Mouse (Mus musculus) spleen, postnatal 14 days (tissue): ENCODE data around the gene Oxa1l.
A peak's percentile ranks its signal among the peaks of the same experiment; 100 is the strongest.

Experiments
- DNase-seq, 2 experiments: peaks; one replicate each; pipeline ENCODE4 v3.0.0; 2021 to 2022; ENCODE audit warnings: low spot score in 2 of 2

Gene Oxa1l

GRCm38 (mm10) chr14:54409980-54410810, 49.6 kb downstream of the Oxa1l start:
- no peak for DNase-seq

DNA sequence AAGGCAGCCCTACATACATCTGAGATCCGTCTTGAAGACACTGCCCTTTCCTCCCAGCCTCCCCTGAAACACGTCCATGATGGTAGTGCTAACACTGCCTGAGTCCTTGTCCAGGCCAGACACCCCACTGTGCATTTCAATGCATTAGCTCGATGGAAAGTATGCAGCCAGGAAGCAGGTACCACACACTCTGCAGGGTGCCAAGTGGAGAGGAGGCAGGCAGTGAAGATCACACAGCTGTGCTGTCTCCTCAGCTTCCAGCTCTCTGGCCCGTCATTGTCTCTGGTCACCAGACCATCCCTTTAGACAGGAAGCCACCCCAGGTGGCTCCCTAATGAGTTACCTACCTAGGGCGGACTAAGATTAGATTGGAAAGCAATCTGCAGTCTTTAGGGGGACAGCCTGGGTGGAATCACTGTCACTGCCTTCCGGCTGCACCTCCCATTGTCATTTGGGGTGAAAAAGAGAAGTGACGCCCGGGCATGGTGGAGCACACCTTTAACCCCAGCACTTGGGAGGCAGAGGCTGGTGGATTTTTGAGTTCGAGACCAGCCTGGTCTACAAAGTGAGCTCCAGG, 51.5 kb downstream of the Oxa1l start:
- DNase-seq: no peak

DNA sequence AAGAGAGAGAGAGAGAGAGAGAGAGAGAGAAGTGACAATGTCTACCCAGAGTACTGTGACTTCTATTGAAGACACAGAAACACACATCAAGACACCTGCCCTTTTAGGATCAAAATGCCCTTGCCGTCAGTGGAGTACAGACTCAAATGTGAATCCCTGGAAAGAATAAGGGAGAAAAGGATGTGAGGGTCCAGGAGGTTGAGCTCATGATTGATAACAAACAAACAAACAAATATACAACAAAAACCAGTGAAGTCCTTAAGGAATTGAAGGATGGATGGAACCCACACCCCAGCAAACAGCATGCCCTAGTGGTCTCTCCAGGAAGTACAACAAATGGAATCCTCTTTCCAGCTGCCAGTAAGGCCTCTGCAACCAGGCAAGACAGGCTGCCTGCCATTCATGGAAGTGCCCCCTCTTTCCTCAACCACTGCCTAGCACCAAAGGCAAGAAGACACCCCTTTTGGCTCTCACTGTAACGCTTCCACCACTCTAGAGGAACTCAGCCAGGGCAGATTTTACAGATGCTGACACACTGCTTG, 52.1 kb downstream of the Oxa1l start:
- DNase-seq: peak in 1 of 2 experiments; percentile 37

DNA sequence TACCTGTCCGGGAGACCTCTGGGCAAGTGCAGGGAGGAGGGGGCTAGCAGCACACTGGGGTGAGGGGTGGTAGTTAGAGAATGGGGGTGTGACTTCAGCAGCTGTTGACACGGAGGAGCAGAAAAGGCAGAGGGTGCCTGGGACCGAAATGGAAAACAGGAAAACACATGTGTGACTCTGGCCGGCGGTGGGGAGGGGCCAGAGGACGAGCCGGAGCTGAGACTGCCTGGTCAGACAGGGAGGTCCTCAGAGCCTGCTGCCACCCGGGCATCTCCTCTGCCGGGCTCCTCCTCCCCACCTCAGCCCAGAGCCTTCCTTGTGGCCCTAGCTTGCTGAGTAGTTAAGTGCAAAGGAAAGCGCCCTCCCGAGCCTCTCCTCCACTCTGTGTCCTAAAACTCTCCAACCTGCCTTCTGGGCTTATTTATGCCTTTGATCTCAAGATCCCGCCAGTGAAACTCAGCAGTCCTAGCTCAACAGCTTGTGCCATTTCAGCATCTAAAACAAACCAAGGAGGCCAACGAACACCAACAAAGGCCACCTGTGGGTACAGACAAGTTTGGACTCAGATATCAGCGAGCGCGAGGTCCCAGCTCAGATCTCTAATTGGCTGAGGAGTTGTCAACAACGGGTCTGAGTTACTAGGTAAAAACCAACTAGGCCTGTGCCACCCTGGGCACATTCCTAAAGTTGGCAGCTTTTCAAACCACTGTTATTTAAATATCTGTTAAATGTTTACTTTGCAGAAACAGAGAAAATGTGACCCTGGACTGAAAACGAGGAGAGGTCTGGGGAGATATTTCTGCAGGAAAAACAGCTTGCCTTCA, 53.5 kb downstream of the Oxa1l start:
- no peak for DNase-seq

DNA sequence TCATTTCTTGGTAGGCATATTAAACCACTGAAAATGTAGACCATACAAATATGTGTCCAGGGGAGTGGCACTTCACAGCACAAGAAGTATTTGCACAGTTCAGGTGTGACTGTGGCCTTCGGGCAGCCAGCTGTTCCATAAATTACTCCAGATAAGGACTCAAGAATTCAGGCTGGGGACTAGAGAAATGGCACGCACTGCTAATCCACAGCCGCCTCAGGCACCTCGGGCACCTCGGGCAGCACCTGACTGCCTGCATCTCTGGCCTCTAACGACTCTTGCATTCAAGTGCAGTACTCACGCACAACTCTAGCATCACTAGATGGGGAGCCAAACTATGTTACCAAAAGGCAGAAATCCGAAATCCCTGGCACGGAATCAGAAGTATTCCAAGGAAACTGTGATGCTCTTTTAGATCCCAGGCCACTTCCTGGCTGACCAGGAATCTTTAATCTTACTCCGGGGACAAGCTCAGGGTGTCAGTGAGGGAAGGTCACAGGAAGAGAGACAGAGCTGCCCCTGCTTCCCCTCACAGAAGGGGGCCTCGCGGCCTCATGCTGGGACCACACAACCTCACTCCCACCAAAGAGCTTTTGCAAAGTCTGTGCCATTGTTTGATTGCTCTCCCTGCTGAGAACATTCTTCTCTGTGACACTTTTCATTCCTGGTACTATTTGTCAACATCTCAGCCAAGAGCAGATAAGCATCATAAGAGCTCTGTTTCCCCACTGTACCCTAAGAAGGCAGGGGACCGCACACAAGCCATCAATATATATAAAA, 54.8 kb downstream of the Oxa1l start:
- no peak for DNase-seq

- no peak for DNase-seq
Observed at GRCm38 (mm10) chr14:54416229-54416775, 55.7 kb downstream of the Oxa1l start.

DNA sequence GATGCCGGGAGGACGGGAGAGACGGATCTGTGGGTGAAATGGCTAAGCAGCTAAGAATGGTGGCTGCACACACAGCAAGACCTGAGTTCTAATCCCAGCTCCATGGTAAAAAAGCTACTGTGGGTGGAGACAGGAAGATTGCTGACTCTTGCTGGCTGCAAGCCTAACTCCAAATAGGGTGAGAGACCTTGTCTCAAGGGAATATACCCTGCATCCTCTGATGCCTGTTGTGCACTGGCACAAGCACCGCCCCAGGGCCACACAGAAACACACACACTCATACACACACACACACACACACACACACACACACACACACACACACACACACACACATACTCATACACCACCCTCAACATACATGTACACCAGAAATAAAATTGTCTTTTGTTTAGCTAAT, 56.2 kb downstream of the Oxa1l start:
- DNase-seq: no peak

- DNase-seq: peak in 1 of 2 experiments; percentile 26
Observed at GRCm38 (mm10) chr14:54417623-54418081, 57.0 kb downstream of the Oxa1l start, which contains the start of gene Slc7a7. TSS of gene Slc7a7 (minus strand) at chr14:54417780.
